Comparison of ENCODE assay signal across 9 mouse cellular contexts in the genomic region with DNA sequence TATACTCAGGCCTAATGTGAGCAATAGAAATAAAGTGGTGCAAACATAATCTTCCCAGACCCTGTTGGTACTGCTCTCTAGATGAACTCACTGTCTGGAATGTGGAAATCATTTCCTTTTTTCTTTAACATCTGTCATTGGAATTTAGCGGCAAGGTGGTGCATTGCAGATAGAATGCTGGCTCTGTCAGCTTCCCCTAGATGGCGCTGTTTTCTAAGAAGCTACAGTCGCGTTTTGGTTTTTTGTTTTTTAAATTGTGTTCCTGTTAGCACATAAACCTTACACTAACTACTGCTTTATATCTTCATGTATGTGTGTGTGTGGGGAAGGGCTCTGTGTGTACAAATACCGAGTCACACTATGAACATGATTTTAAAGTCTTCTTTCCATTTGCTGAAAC. TPM values are rescaled to one million over a fixed set of nuclear protein-coding genes. Genes with fewer than 3 reads are reported as not detected.
A peak's percentile ranks its signal among the peaks of the same experiment; 100 is the strongest.
DNase-seq lines count a peak whose midpoint lies in the region; ATAC-seq and TF ChIP-seq lines count a peak whose summit lies in the region.
"Had no signal": no experiment of that assay in that cellular context is flagged by ENCODE, and none has a peak within 500 bp of the region (broad histone marks: within the 10 kb centered on the region; RNA-seq: fewer than 3 reads in every experiment).

No protein-coding gene starts in this region.

- no peaks in the 10 kb centered on the region for H3K9me3 ChIP-seq in ES-E14 (ENCODE audit: control insufficient read depth, insufficient read depth, low read depth, low read length)
- no peaks in the 10 kb centered on the region for H3K9me3 ChIP-seq in forebrain, postnatal 0 days (ENCODE audit: low read length)

- peak; percentile 97 for TF ChIP-seq CTCF in forebrain, postnatal 0 days (IDR thresholded peaks at IDR 0.05; ENCODE audit: low read depth)
- TF ChIP-seq CTCF in lung, adult 2 months (IDR thresholded peaks at IDR 0.05; ENCODE audit: insufficient read depth, low read length) = peak; percentile 60

- no peak overlapping the region for H3K9ac ChIP-seq in ES-E14 (ENCODE audit: insufficient read depth, low read depth, low read length, poor library complexity, severe bottlenecking)
- H3K9ac ChIP-seq in forebrain, postnatal 0 days = no peak overlapping the region

- H3K4me1 ChIP-seq in ES-E14 (ENCODE audit: control insufficient read depth in 2 of 2, insufficient read depth in 2 of 2, low read length in 2 of 2, poor library complexity in 1 of 2) = no peaks in the 10 kb centered on the region
- H3K4me1 ChIP-seq in forebrain, postnatal 0 days (ENCODE audit: insufficient read depth) = no peaks in the 10 kb centered on the region
- H3K4me1 ChIP-seq in lung, adult 2 months (ENCODE audit: control insufficient read depth, insufficient read depth, low read length) = no peaks in the 10 kb centered on the region

- WGBS in forebrain, postnatal 0 days = 1% methylated on average over 5 of the region's 5 CpGs
- 2% methylated on average over 5 of the region's 5 CpGs for WGBS in lung, adult 2 months

- no peak overlapping the region for H3K4me3 ChIP-seq in ES-E14 (ENCODE audit: insufficient read depth in 1 of 2, low read depth in 1 of 2, low read length in 2 of 2, poor library complexity in 1 of 2, severe bottlenecking in 1 of 2)
- H3K4me3 ChIP-seq in forebrain, postnatal 0 days (ENCODE audit: low read depth, low read length) = no peak overlapping the region
- H3K4me3 ChIP-seq in lung, adult 2 months (replicated peaks; ENCODE audit: extremely low read depth, low read depth, low read length) = no peak overlapping the region
- H3K4me3 ChIP-seq: erythroblast, embryonic 14.5 days had no signal

- TF ChIP-seq POLR2A in lung, adult 2 months (IDR thresholded peaks at IDR 0.05; ENCODE audit: borderline replicate concordance, extremely low read depth, low read depth, low read length) = no peak

- DNase-seq in left cerebral cortex, adult 18-20 months (ENCODE audit: low spot score in 2 of 2) = peak; percentile 34 to 39
- no peak for DNase-seq in left cerebral cortex, adult 8-10 months (ENCODE audit: low spot score in 2 of 2)
- peak; percentile 30 for DNase-seq in ES-E14 (ENCODE audit: low read depth, low spot score)
- DNase-seq in c-Kit-positive CD71-positive TER-119-positive erythroid progenitor cells, embryonic 14.5 days (ENCODE audit: low spot score) = peak; percentile 19
- DNase-seq in forebrain, postnatal 0 days = peak; percentile 92
- no peak for DNase-seq in lung, adult 2 months
- DNase-seq in right cerebral cortex, postnatal 10 days (ENCODE audit: low spot score in 2 of 2) = peak; percentile 43 to 55
- DNase-seq in spleen, adult 12 weeks (ENCODE audit: low spot score) = no peak

- H3K4me2 ChIP-seq in forebrain, postnatal 0 days (ENCODE audit: low read depth) = no peak overlapping the region

- in situ Hi-C loops in ES-E14 (cut with MboI; ENCODE audit: low sequenced_read_pairs in 2 of 2, unreplicated experiment in 2 of 2) = no loop called here

- no peaks in the 10 kb centered on the region for H3K27me3 ChIP-seq in forebrain, postnatal 0 days (ENCODE audit: insufficient read depth, low read length)

- H3K36me3 ChIP-seq in ES-E14 (ENCODE audit: control insufficient read depth, insufficient read depth, low read length, poor library complexity, severe bottlenecking) = no peaks in the 10 kb centered on the region
- H3K36me3 ChIP-seq in forebrain, postnatal 0 days (ENCODE audit: insufficient read depth) = no peaks in the 10 kb centered on the region

- ATAC-seq in forebrain, postnatal 0 days = peak; percentile 73; the same call in 1 of the 2 replicates

- no peak overlapping the region for H3K27ac ChIP-seq in ES-E14 (ENCODE audit: insufficient read depth, low read depth, low read length, poor library complexity, severe bottlenecking)
- no peak overlapping the region for H3K27ac ChIP-seq in forebrain, postnatal 0 days (ENCODE audit: low read depth, low read length)

TF ChIP-seq in ES-E14, 5 proteins besides CTCF, POLR2A, EP300 and RAD21:
- TF ChIP-seq HCFC1 (IDR thresholded peaks at IDR 0.05; ENCODE audit: borderline replicate concordance, insufficient read depth, low read length) (no peak), ZC3H11A (IDR thresholded peaks at IDR 0.05; ENCODE audit: borderline replicate concordance, low read depth, low read length) (no peak), MAFK (IDR thresholded peaks at IDR 0.05; ENCODE audit: insufficient read depth, low read depth, low read length) (no peak), CHD2 (IDR thresholded peaks at IDR 0.05; ENCODE audit: low read depth, low read length) (no peak), ZNF384 (IDR thresholded peaks at IDR 0.05; ENCODE audit: low read depth, low read length) (no peak)

RNA-seq across cellular contexts. Expression of a gene that starts 13.9 kb away (rescaled TPM):
- under 1 TPM in 1 of 2 experiments, not detected in 1; 0.37 TPM for total RNA-seq in left cerebral cortex, adult 18-20 months (2021)
- total RNA-seq in left cerebral cortex, adult 8-10 months (2022) = under 1 TPM; 0.30 to 0.95 (median 0.43) TPM
- not detected in 2 replicates for total RNA-seq in ES-E14 (2012; rRNA removed)
- total RNA-seq in forebrain, postnatal 0 days (2014; rRNA removed) = not detected in 2 replicates
- polyA plus RNA-seq in forebrain, postnatal 0 days (2015; fragmentation: Nextera tagmentation; extraction: Ambion mirVana) = not detected in 2 replicates
- not detected in 2 replicates for polyA plus RNA-seq in lung, adult 2 months (2012; rRNA removed)
- polyA plus RNA-seq: erythroblast, embryonic 14.5 days had no signal

RNA-seq across cellular contexts. Expression of a gene that starts 19.8 kb away (rescaled TPM):
- not detected for total RNA-seq in left cerebral cortex, adult 18-20 months (2021)
- not detected for total RNA-seq in left cerebral cortex, adult 8-10 months (2022)
- total RNA-seq in ES-E14 (2012; rRNA removed) = not detected in 2 replicates
- not detected in 2 replicates for total RNA-seq in forebrain, postnatal 0 days (2014; rRNA removed)
- polyA plus RNA-seq in forebrain, postnatal 0 days (2015; fragmentation: Nextera tagmentation; extraction: Ambion mirVana) = not detected in 2 replicates
- not detected in 2 replicates for polyA plus RNA-seq in lung, adult 2 months (2012; rRNA removed)
- polyA plus RNA-seq: erythroblast, embryonic 14.5 days had no signal

Comparison
In these comparisons a context has a peak if more than half of its experiments do, and no peak if none do; other contexts are left out.
1. DNase-seq: peak in left cerebral cortex, adult 18-20 months (2 of 2), ES-E14 (single experiment), c-Kit-positive CD71-positive TER-119-positive erythroid progenitor cells, embryonic 14.5 days (single experiment), forebrain, postnatal 0 days (single experiment) and right cerebral cortex, postnatal 10 days (2 of 2); none in left cerebral cortex, adult 8-10 months (0 of 2), lung, adult 2 months (single experiment) and spleen, adult 12 weeks (single experiment).